Mouse (Mus musculus) midbrain, postnatal 0 days (tissue): ENCODE measurements around the gene Nab1. TPM values are rescaled to one million over a fixed set of nuclear protein-coding genes. Genes with fewer than 3 reads are reported as not detected.

ENCODE experiments used
- ATAC-seq: fragments of 200-750 bp; cut with Nextera tagmentation; 2 replicates; pipeline ENCODE4 v1.8.0; 2017; ENCODE audit warnings: moderate number of reproducible peaks, mild to moderate bottlenecking, moderate TSS enrichment, moderate library complexity; ENCODE audit not compliant: low FRiP score
- DNase-seq: peaks from one replicate; pipeline ENCODE4 v3.0.0-alpha.2; 2015; ENCODE audit warnings: low spot score
- H3K27ac ChIP-seq: fragments of 300-500 bp; sonication (generic); 2 replicates; pipeline ENCODE4 v1.5.1; 2014; ENCODE audit warnings: low read depth, mild to moderate bottlenecking, low read length, mixed read lengths
- H3K27me3 ChIP-seq: fragments of 300-500 bp; sonication (generic); 2 replicates; pipeline ENCODE4 v1.6.1; 2014; ENCODE audit warnings: low read length, control low read depth, mixed read lengths; ENCODE audit not compliant: insufficient read depth
- H3K36me3 ChIP-seq: fragments of 300-500 bp; sonication (generic); 2 replicates; pipeline ENCODE4 v1.6.1; 2014; ENCODE audit warnings: low read length, control low read depth, mixed read lengths; ENCODE audit not compliant: insufficient read depth
- H3K4me1 ChIP-seq: fragments of 300-500 bp; sonication (generic); 2 replicates; pipeline ENCODE4 v1.6.1; 2014; ENCODE audit warnings: mild to moderate bottlenecking, control low read depth, antibody characterized with exemption, low read length, mixed read lengths; ENCODE audit not compliant: insufficient read depth
- H3K4me2 ChIP-seq: fragments of 300-500 bp; sonication (generic); 2 replicates; pipeline ENCODE4 v1.6.1; 2014; ENCODE audit warnings: low read depth, mild to moderate bottlenecking, low read length, mixed read lengths; ENCODE audit not compliant: poor library complexity, severe bottlenecking
- H3K4me3 ChIP-seq: fragments of 300-500 bp; sonication (generic); 2 replicates; pipeline ENCODE4 v1.5.1; 2014; ENCODE audit warnings: low read depth, mild to moderate bottlenecking, low read length, moderate library complexity
- H3K9ac ChIP-seq: fragments of 300-500 bp; sonication (generic); replicated peaks from 2 replicates; pipeline ENCODE4 v1.6.1; 2014; ENCODE audit warnings: mild to moderate bottlenecking, low read length, moderate library complexity, mixed read lengths; ENCODE audit not compliant: poor library complexity, severe bottlenecking
- H3K9me3 ChIP-seq: fragments of 300-500 bp; sonication (generic); 2 replicates; pipeline ENCODE4 v1.6.1; 2016; ENCODE audit warnings: low read length, control low read depth
- CTCF ChIP-seq: IDR thresholded peaks from 2 replicates; pipeline ENCODE4 v1.5.1; 2016; ENCODE audit warnings: antibody characterized with exemption, mild to moderate bottlenecking
- WGBS: fragments of 180-500 bp; shearing (Covaris S2); extraction: QIAGEN DNeasy Blood & Tissue Kit; methylation state at CpG from one replicate; pipeline ENCODE4 v1.1.7; 2014; 5-methylcytosine and 5-hydroxymethylcytosine counted together
- polyA plus RNA-seq: library from polyadenylated mRNA; unstranded; fragments of >200 nt; fragmentation: Nextera tagmentation; extraction: Ambion mirVana; gene quantifications from 2 replicates; pipeline ENCODE4 v1.2.1, GENCODE M21; 2015
- total RNA-seq: library from RNA; depleted of rRNA; stranded (reverse); fragments of >200 nt; gene quantifications from 2 replicates; pipeline ENCODE4 v1.2.3, GENCODE M21; 2014

Gene Nab1
- total and polyA plus RNA-seq, 2 experiments from 2014 or later, result 5.9 to 11.0 TPM

DNA sequence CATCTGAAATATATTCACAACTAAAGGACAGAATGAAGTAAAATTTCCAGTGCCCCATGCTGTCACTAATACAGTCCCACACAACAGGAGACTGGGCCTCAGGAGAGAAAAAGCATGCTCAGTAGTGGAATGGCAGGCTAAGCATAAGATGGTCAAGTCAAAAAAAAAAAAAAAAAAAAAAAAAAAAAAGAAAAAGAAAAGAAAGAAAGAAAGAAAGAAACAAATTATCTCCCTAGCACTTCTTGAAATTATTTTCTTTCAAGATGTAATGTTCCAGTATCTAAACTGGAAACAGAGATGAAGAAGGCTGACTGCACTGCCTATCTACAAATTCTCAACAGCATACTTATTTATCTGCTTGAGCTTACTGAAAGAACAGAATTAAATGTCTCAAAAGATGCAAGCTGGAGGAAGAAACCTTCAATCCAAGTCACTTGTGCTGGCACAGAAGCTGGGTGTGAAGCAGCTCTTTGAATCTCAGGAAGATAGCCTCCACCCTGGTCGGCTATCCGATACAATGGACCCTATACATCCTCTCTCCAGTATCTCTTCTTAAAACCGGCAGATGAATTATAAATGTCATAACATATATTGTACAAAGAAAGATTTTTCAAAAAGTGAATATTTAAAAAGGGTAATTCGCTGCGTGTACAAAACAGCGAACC lies 1.6 kb downstream of the Nab1 start:
- Histone ChIP-seq H3K4me1 (peaks cover 3% of the 10 kb centered on the region; the same call in 1 of the 2 replicates), H3K9ac (0 out of 2 replicates have a peak overlapping the region, but pooled peaks have one; percentile 77), H3K4me3 (peak overlapping the region; percentile 79), H3K27me3 (no peaks in the 10 kb centered on the region), H3K9me3 (no peaks in the 10 kb centered on the region), H3K27ac (no peak overlapping the region), H3K4me2 (peak overlapping the region; percentile 88), H3K36me3 (no peaks in the 10 kb centered on the region)
- 11% methylated on average over 6 of the region's 6 CpGs for WGBS
- no peak for DNase-seq
- ATAC-seq, result no peak
- no peak for TF ChIP-seq CTCF

DNA sequence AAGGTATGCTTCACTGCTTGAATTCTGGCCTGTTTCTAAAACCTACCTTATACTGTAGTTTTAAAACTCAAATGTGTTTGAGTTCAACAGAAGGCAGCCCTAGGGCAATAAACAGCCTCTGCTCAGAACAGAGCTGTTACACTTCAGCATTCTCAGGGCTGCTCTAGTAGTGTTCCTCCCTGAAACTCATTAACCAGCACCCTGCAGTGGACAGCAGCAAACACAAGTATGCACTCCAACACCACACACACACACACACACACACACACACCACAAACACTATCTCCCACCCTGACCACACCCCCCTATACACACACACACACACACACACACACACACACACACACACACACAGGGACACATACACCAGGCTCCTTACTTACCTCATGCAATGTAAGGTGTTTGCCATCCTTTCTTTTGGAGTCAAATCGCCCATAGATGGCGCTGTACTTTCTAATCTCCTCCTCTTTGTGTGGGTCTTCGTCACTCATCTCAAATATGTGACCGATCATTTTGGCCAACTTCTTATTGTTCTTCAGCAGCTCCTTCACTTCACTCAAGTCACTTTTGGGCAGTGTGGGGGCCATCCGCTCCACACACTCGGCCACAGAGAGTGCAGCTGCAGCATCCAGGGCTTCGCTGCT lies 10.8 kb downstream of the Nab1 start:
- Histone ChIP-seq H3K27me3 (no peaks in the 10 kb centered on the region), H3K36me3 (no peaks in the 10 kb centered on the region), H3K27ac (no peak overlapping the region), H3K9ac (no peak overlapping the region), H3K4me1 (no peaks in the 10 kb centered on the region), H3K9me3 (no peaks in the 10 kb centered on the region), H3K4me3 (no peak overlapping the region), H3K4me2 (no peak overlapping the region)
- DNase-seq, result peak; percentile 36
- TF ChIP-seq CTCF, result peak; percentile 49
- WGBS, result 73% methylated on average over 7 of the region's 7 CpGs
- no peak for ATAC-seq

DNA sequence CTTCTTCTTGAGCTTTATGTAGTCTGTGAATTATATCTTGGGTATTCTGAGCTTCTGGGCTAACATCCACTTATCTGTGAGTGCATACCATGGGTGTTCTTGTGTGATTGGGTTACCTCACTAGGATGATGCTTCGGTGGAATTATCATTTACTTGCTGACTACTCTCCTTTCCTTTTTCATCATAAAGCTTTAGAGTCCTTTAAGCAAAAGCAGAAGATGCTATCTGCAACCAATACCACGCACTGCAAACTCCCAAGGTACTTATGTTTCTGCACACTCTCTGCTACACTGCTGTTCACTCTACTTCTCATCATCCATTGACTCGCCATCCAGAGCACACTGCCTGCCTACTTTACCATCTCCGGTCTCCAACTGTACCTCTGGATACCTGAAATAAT lies 15.5 kb downstream of the Nab1 start:
- Histone ChIP-seq H3K4me1 (no peaks in the 10 kb centered on the region), H3K4me2 (no peak overlapping the region), H3K9ac (no peak overlapping the region), H3K27ac (no peak overlapping the region), H3K4me3 (no peak overlapping the region), H3K27me3 (no peaks in the 10 kb centered on the region), H3K36me3 (no peaks in the 10 kb centered on the region), H3K9me3 (no peaks in the 10 kb centered on the region)
- no peak for TF ChIP-seq CTCF
- no peak for ATAC-seq
- DNase-seq, result no peak
- WGBS, result 95% methylated on average over 4 of the region's 4 CpGs

DNA sequence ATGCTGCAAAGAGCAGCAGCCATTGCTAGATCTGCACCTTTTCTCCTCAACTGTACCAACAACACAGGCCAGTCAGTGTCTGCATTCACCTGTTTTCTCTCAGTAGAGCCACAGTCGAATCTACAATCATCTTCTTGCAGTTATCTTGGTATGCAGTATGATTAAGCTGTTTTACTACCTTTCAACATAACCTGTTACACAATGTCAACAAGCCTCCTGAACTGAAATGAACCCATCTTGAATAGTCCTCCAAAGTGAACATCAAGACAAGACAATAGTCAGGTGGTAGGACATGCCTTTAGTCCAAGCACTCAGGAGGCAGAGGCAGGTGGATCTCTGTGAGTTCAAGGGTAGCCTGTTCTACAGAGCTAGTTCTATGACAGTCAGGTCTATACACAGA lies 26.2 kb downstream of the Nab1 start:
- Histone ChIP-seq H3K4me2 (no peak overlapping the region), H3K36me3 (peaks cover 4% of the 10 kb centered on the region), H3K27me3 (no peaks in the 10 kb centered on the region), H3K4me1 (no peaks in the 10 kb centered on the region; the same call in 1 of the 2 replicates), H3K4me3 (no peak overlapping the region), H3K9me3 (no peaks in the 10 kb centered on the region), H3K27ac (no peak overlapping the region), H3K9ac (no peak overlapping the region)
- no peak for TF ChIP-seq CTCF
- 93% methylated on average over 1 of the region's 1 CpGs for WGBS
- no peak for ATAC-seq
- no peak for DNase-seq

DNA sequence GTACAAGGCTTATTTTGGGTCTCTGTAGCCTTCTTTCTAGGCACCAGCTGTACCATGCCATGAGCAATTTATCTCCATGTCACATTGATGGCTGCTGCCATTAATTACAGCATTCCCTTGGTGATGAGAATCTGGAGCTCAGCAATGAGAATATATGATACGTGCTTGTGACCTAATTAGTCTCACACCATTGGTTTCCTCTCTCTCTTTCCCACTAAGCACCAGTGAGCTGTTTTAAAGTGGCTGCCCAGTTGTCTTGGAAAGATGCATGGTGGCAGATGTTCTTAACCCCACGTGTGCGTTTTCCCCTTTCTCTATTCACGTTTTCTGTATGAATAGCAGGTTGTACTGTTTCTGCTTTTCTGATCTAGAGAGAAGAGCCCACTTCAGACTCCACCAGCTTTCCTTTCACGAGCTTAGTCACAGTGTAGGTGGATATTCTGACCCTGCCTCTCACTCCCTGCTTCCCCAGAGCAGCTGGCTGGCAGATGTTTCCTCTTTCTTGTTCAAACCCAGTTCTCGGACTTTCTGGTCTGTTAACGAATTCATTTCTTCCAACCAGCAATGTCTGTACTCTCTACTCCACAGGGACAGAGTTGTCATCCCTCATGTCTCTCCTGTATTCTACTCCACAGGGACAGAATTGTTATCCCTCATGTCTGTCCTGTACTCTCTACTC lies 29.5 kb downstream of the Nab1 start:
- H3K36me3 ChIP-seq, result peaks cover 4% of the 10 kb centered on the region
- no peak overlapping the region for H3K27ac ChIP-seq
- ATAC-seq (0 out of 2 replicates have a peak, but pooled peaks have one; percentile 34), DNase-seq (peak; percentile 72)
- 37% methylated on average over 7 of the region's 7 CpGs for WGBS
- no peaks in the 10 kb centered on the region for H3K27me3 ChIP-seq
- no peak overlapping the region for H3K4me2 ChIP-seq
- TF ChIP-seq CTCF, result no peak
- H3K9me3 ChIP-seq, result no peaks in the 10 kb centered on the region
- H3K9ac ChIP-seq, result no peak overlapping the region
- H3K4me1 ChIP-seq, result no peaks in the 10 kb centered on the region; the same call in 1 of the 2 replicates
- no peak overlapping the region for H3K4me3 ChIP-seq

DNA sequence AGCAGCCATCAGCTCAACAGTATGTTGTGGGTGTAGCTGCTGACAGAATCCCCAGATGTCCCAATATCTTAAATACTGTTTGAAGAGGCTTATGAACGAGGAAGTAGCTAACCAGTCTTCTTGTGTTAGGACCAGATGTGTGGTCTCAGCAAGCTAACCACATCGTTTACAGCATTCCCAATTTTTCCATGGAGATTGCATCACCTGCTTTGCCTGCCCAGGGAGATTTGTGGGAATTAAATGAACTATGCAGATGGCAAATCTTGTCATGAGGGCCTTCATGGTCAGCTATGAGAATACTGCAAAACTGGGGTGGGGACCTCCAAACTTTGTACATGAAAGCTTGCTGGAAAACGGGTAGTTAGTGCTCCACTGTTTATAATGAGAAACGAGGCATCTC lies 30.2 kb downstream of the Nab1 start:
- TF ChIP-seq CTCF, result no peak
- Histone ChIP-seq H3K4me2 (no peak overlapping the region), H3K36me3 (peaks cover 4% of the 10 kb centered on the region), H3K4me1 (no peaks in the 10 kb centered on the region; the same call in 1 of the 2 replicates), H3K9me3 (no peaks in the 10 kb centered on the region), H3K27me3 (no peaks in the 10 kb centered on the region), H3K27ac (no peak overlapping the region), H3K9ac (no peak overlapping the region), H3K4me3 (no peak overlapping the region)
- no peak for DNase-seq
- 59% methylated on average over 4 of the region's 4 CpGs for WGBS
- no peak for ATAC-seq
